Mouse (Mus musculus): ENCODE measurements around the gene Sdccag8. TPM values are rescaled to one million over a fixed set of nuclear protein-coding genes. Genes with fewer than 3 reads are reported as not detected.

The Sdccag8 gene
- polyA plus RNA-seq, 1 experiment from 2014 or later: 25.4 TPM

- Histone ChIP-seq H3K4me3 (no peak overlapping the region), H3K27me3 (peaks cover 4% of the 10 kb centered on the region; the same call in 1 of the 2 replicates), H3K4me2 (peak overlapping the region; percentile 27), H3K9me3 (no peaks in the 10 kb centered on the region), H3K9ac (no peak overlapping the region; the same call in 1 of the 2 replicates), H3K27ac (replicated peaks) (peak overlapping the region; percentile 39), H3K4me1 (replicated peaks) (peaks cover 76% of the 10 kb centered on the region), H3K36me3 (no peaks in the 10 kb centered on the region)
- no peak for ATAC-seq (ENCODE audit: low read depth)
- 22% methylated on average over 16 of the region's 16 CpGs for WGBS
Observed at GRCm38 (mm10) chr1:176996630-176997201, 182.3 kb downstream of the Sdccag8 start.

- H3K27ac ChIP-seq (replicated peaks): peak overlapping the region; percentile 39; the same call in 1 of the 2 replicates
- peaks cover 76% of the 10 kb centered on the region for H3K4me1 ChIP-seq (replicated peaks)
- 28% methylated on average over 6 of the region's 6 CpGs for WGBS
Observed at GRCm38 (mm10) chr1:176997254-176997653, 182.8 kb downstream of the Sdccag8 start.

DNA sequence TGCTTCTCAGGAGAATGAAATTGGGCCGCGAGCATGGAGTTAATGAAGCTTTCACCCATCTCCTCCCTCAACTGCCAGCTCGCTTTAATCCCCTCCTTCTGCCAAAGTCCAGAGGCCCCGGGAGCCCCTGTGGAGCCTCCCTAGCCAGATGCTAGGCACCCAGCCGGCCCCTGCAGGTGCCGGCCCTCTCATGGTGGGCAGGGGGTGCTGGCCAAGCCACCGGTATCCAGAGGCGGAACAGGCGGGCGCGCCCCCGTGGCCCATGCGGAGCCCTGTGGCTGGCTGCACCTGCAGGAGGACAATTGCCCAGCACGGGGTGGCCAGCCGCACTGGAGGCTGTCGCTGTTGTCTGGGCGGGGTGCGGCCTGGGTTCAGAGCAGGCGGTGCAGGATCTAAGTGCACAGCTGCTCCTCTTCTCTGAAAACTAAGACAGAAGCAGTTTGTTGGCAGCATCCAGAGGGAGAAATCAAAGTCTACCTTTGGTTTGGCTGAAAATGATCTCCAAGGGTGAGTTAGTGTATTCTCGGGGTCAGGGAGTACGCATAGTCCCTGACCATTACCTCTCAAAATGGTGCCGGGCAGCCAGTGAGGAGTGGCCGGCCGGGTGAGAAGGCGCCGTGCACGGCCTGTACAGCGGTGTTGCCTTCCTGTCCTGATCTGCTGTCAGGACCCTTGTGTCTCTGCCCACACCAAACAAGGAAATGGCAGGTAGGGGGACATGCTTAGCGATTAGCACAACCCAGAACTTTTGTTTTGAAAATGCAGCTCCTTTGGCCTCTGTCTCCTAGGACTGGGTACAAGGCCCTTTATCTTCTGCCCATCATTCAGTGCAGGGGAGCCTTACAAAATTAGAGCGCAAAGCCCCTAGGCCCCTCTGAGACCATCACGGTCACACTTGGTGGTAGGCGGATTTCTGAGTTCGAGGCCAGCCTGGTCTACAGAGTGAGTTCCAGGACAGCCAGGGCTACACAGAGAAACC, 183.5 kb downstream of the Sdccag8 start:
- Histone ChIP-seq H3K36me3 (no peaks in the 10 kb centered on the region), H3K27me3 (peaks cover 4% of the 10 kb centered on the region; the same call in 1 of the 2 replicates), H3K27ac (replicated peaks) (peak overlapping the region; percentile 57), H3K4me3 (peak overlapping the region; percentile 9; the same call in 1 of the 2 replicates), H3K4me1 (replicated peaks) (peaks cover 74% of the 10 kb centered on the region), H3K9ac (peak overlapping the region; percentile 35; the same call in 1 of the 2 replicates), H3K9me3 (no peaks in the 10 kb centered on the region), H3K4me2 (peak overlapping the region; percentile 50)
- WGBS: 15% methylated on average over 33 of the region's 33 CpGs
- ATAC-seq (ENCODE audit: low read depth): no peak

More at GRCm38 (mm10) chr1:176997254-176997653, 182.8 kb downstream of the Sdccag8 start:
- no peak for ATAC-seq (ENCODE audit: low read depth)
- Histone ChIP-seq H3K27me3 (peaks cover 4% of the 10 kb centered on the region; the same call in 1 of the 2 replicates), H3K9me3 (no peaks in the 10 kb centered on the region), H3K9ac (no peak overlapping the region), H3K36me3 (no peaks in the 10 kb centered on the region), H3K4me3 (no peak overlapping the region), H3K4me2 (peak overlapping the region; percentile 50)

GRCm38 (mm10) chr1:176999011-176999410, 184.6 kb downstream of the Sdccag8 start:
- Histone ChIP-seq H3K36me3 (no peaks in the 10 kb centered on the region), H3K4me1 (replicated peaks) (peaks cover 75% of the 10 kb centered on the region), H3K9ac (no peak overlapping the region), H3K9me3 (no peaks in the 10 kb centered on the region), H3K4me3 (no peak overlapping the region), H3K4me2 (no peak overlapping the region), H3K27me3 (peaks cover 4% of the 10 kb centered on the region; the same call in 1 of the 2 replicates), H3K27ac (replicated peaks) (peak overlapping the region; percentile 52; the same call in 1 of the 2 replicates)
- 9% methylated on average over 6 of the region's 6 CpGs for WGBS
- peak; percentile 64 for ATAC-seq (ENCODE audit: low read depth)

- Histone ChIP-seq H3K27ac (replicated peaks) (no peak overlapping the region), H3K4me3 (no peak overlapping the region), H3K36me3 (no peaks in the 10 kb centered on the region), H3K4me1 (replicated peaks) (peaks cover 44% of the 10 kb centered on the region), H3K27me3 (peaks cover 4% of the 10 kb centered on the region; the same call in 1 of the 2 replicates), H3K4me2 (no peak overlapping the region), H3K9ac (no peak overlapping the region), H3K9me3 (no peaks in the 10 kb centered on the region)
- ATAC-seq (ENCODE audit: low read depth): no peak
- WGBS: 68% methylated on average over 6 of the region's 6 CpGs
Observed at GRCm38 (mm10) chr1:177002951-177003350, 188.5 kb downstream of the Sdccag8 start.

DNA sequence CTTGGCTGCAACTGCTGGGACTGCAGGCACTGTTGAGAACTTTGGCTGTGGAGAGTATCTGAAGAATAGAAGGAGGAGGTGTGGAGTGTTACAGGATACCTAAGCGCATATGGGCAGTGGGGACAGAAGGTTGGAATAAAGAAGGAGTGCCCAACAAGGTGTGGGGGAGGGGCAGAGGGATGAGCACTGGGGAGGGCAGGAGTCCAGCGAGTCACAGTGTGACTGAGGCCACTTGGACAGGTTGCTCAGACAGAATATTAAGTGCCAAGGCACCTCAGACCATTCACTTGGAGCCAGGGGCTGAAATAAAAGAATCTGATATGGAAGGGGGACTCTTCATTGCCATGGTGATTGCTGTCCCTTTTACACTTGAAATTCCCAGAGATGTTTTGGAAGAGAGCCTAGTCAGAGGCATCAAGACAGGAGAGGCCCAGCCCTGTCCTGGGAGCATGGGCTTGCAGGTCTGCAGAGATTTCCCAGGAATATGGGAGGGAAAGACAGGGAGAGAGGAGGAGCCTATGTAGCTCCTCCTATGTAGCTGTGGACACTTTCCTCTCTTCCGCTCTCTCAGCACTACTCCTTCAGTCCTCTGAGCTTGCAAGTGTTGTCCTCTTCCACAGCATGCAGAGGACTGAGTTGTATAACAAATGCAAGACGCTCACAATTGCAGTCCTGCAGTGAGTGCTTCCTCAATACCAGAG, 189.7 kb downstream of the Sdccag8 start:
- no peak overlapping the region for H3K4me3 ChIP-seq
- no peak overlapping the region for H3K27ac ChIP-seq (replicated peaks)
- no peak overlapping the region for H3K9ac ChIP-seq
- WGBS: 54% methylated on average over 4 of the region's 4 CpGs
- H3K9me3 ChIP-seq: no peaks in the 10 kb centered on the region
- peaks cover 4% of the 10 kb centered on the region; the same call in 1 of the 2 replicates for H3K27me3 ChIP-seq
- no peak overlapping the region for H3K4me2 ChIP-seq
- no peaks in the 10 kb centered on the region for H3K36me3 ChIP-seq
- H3K4me1 ChIP-seq (replicated peaks): peaks cover 34% of the 10 kb centered on the region
- peak; percentile 42; the same call in 1 of the 2 replicates for ATAC-seq (ENCODE audit: low read depth)

DNA sequence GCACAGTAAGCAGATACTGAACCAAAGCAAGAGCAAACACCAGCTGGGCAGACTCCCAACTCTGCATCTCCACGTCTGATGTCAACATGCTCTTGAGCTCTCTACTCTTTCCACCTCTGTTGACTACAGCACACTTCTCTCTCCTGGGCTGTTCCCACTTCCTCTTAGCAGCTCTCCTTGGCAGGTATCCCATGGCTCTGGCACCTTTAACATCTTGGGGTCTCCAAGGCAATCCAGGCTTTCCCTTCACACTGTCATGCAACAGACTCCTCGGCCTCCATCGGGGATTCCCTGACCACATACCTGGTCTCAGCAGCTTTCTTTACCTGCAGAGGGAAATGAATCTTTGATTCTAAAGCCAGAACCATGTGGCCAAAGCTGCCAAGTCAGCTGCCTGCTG, 192.9 kb downstream of the Sdccag8 start:
- no peaks in the 10 kb centered on the region for H3K36me3 ChIP-seq
- H3K4me2 ChIP-seq: no peak overlapping the region
- no peaks in the 10 kb centered on the region for H3K27me3 ChIP-seq
- H3K9me3 ChIP-seq: no peaks in the 10 kb centered on the region
- WGBS: 90% methylated on average over 3 of the region's 3 CpGs
- no peak overlapping the region for H3K27ac ChIP-seq (replicated peaks)
- no peak for ATAC-seq (ENCODE audit: low read depth)
- H3K4me1 ChIP-seq (replicated peaks): peaks cover 43% of the 10 kb centered on the region
- no peak overlapping the region for H3K9ac ChIP-seq
- no peak overlapping the region for H3K4me3 ChIP-seq

DNA sequence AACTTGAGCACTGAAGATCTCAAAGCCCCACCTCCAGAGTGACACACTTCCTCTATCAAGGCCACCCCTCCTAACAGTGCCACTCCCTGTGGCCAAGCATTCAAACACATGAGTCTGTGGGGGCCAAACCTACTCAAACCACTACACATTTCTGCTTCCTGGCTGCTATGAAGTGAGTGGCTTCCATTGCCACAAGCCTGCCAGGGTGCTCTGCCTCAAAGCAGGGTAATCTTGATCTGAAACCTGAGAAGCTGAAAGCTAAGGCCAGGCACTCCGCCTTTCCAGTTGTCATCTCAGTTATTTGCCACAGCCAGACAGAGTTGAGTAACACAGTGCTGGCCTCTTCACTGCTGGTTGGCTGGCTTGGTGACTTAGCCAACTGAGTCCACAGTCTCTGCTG, 194.3 kb downstream of the Sdccag8 start:
- no peaks in the 10 kb centered on the region for H3K9me3 ChIP-seq
- 71% methylated on average over 1 of the region's 1 CpGs for WGBS

DNA sequence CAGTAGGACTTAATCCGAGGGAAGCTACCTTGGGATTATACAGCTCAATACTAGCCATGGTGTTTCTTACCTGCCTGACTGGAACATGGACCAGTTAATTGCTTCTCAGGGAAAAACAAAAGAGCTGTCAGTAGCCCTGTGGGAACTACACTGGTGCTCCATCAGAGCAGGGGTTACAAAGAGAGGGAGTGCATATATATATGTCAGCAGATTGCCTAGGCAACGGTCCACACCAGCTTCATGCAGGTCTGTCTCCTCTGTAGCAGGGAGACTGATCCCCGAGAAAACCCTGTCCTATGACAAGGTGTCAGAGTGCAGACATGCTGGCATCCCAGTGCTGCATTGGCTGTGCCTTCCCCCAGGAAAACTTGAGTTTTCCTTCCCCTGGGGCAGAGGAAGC, 195.6 kb downstream of the Sdccag8 start:
- ATAC-seq (ENCODE audit: low read depth): peak; percentile 14; the same call in 1 of the 2 replicates
- Histone ChIP-seq H3K4me1 (replicated peaks) (peaks cover 27% of the 10 kb centered on the region), H3K36me3 (no peaks in the 10 kb centered on the region), H3K27ac (replicated peaks) (peak overlapping the region; percentile 18; the same call in 1 of the 2 replicates), H3K9ac (no peak overlapping the region), H3K4me3 (no peak overlapping the region), H3K9me3 (no peaks in the 10 kb centered on the region), H3K4me2 (no peak overlapping the region), H3K27me3 (no peaks in the 10 kb centered on the region)
- WGBS: 23% methylated on average over 3 of the region's 3 CpGs

More for the DNA sequence above, 194.3 kb downstream of the Sdccag8 start:
- Histone ChIP-seq H3K9ac (no peak overlapping the region), H3K27ac (replicated peaks) (no peak overlapping the region), H3K4me1 (replicated peaks) (peaks cover 32% of the 10 kb centered on the region), H3K27me3 (no peaks in the 10 kb centered on the region), H3K4me3 (no peak overlapping the region), H3K36me3 (no peaks in the 10 kb centered on the region), H3K4me2 (no peak overlapping the region)
- ATAC-seq (ENCODE audit: low read depth): no peak

DNA sequence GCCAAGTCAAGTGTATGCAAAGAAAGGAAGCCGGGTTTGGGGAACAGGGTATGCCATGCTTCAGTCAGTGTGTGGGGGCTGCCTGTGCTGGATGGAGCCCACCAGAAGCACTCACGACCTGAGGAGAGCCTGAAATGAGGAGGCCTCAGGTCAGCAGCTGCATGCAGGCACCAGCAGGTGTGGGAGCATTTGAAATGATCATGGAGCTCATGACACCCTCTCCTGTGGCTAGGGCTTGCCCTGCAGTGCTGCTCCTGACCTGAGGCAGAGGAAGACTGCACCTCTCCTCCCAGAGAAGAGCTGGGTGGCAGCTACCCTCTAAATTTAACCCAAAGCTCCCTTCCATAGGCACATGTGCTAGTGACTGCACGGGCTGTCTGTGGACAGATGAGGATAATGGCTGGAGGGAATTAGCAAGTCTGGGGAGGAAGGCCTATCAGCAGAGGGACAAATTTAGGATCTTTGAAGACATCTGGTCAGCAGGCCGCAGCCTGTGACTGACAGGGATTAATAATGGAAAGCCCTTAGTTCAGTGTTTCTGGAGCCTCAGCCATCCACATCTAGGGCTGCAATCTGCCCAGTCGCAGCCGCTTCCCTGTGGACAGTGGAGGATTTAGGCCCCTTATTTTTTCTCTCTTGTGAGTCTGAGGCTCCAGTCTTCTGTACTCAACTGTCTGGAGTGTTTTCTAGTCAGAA, 196.3 kb downstream of the Sdccag8 start:
- H3K27ac ChIP-seq (replicated peaks): peak overlapping the region; percentile 18; the same call in 1 of the 2 replicates
- peak; percentile 2; the same call in 1 of the 2 replicates for ATAC-seq (ENCODE audit: low read depth)

DNA sequence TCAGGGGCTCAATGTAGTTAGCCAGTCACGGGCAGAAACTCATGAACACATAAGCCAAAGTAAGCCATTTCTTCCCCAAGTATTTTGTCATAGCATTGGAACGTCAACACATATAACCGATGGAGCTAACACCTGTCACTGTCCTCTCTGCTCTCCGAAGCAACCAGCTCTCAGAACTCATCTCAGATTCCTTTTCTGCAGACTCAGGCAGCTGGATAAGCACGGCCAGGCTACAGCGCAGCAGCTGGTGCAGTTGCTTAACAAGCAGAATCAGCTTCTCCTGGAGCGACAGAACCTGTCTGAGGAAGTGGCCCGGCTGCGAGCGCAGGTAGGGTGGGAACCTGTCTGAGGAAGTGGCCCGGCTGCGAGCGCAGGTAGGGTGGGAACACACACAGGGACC, 197.2 kb downstream of the Sdccag8 start:
- no peak for ATAC-seq (ENCODE audit: low read depth)
- Histone ChIP-seq H3K9me3 (no peaks in the 10 kb centered on the region), H3K4me3 (no peak overlapping the region), H3K9ac (no peak overlapping the region), H3K27ac (replicated peaks) (no peak overlapping the region), H3K36me3 (no peaks in the 10 kb centered on the region), H3K4me2 (no peak overlapping the region), H3K27me3 (no peaks in the 10 kb centered on the region), H3K4me1 (replicated peaks) (peaks cover 41% of the 10 kb centered on the region)
- WGBS: 82% methylated on average over 13 of the region's 13 CpGs

More for the DNA sequence above, 196.3 kb downstream of the Sdccag8 start:
- Histone ChIP-seq H3K4me2 (no peak overlapping the region), H3K9ac (no peak overlapping the region), H3K4me1 (replicated peaks) (peaks cover 32% of the 10 kb centered on the region), H3K27me3 (no peaks in the 10 kb centered on the region), H3K4me3 (no peak overlapping the region), H3K9me3 (no peaks in the 10 kb centered on the region), H3K36me3 (no peaks in the 10 kb centered on the region)
- WGBS: 46% methylated on average over 6 of the region's 6 CpGs

Measured in neural tube, embryonic 13.5 days (tissue).